Mouse (Mus musculus): ENCODE data around the gene Atp6v1a. TPM values are rescaled to one million over a fixed set of nuclear protein-coding genes. Genes with fewer than 3 reads are reported as not detected.

Atp6v1a gene
- polyA plus RNA-seq, 1 experiment = 230 TPM

- peak overlapping the region; percentile 64 for H3K4me3 ChIP-seq (replicated peaks; ENCODE audit: insufficient read depth, low read depth, low read length)
- no peaks in the 10 kb centered on the region for H3K27me3 ChIP-seq (ENCODE audit: control insufficient read depth, insufficient read depth, low read length)
- peaks cover 5% of the 10 kb centered on the region; the same call in 1 of the 2 replicates for H3K4me1 ChIP-seq (ENCODE audit: control insufficient read depth, insufficient read depth, low read length)
- DNase-seq = no peak
- H3K27ac ChIP-seq (ENCODE audit: insufficient read depth, low read length) = no peak overlapping the region
- WGBS = 9% methylated on average over 7 of the region's 7 CpGs
- TF ChIP-seq CTCF (IDR thresholded peaks at IDR 0.05; ENCODE audit: borderline replicate concordance, insufficient read depth, low read depth, low read length) = no peak
- no peak for TF ChIP-seq POLR2A (IDR thresholded peaks at IDR 0.05; ENCODE audit: borderline replicate concordance, insufficient read depth, low read length)
Observed at GRCm38 (mm10) chr16:44173966-44174530, 34.5 kb upstream of the Atp6v1a start.

GRCm38 (mm10) chr16:44173155-44173941, 33.8 kb upstream of the Atp6v1a start, which contains the start of gene Usf3:
Usf3 (plus strand) TSS chr16:44173246.
- DNase-seq = peak; percentile 63 to 69
- TF ChIP-seq POLR2A (IDR thresholded peaks at IDR 0.05; ENCODE audit: borderline replicate concordance, insufficient read depth, low read length) (no peak), CTCF (IDR thresholded peaks at IDR 0.05; ENCODE audit: borderline replicate concordance, insufficient read depth, low read depth, low read length) (no peak)
- WGBS = under 1% methylated on average over 56 of the region's 77 CpGs
- Histone ChIP-seq H3K4me1 (ENCODE audit: control insufficient read depth, insufficient read depth, low read length) (peaks cover 5% of the 10 kb centered on the region; the same call in 1 of the 2 replicates), H3K27ac (ENCODE audit: insufficient read depth, low read length) (peak within 1 kb of the TSS; percentile 87), H3K4me3 (replicated peaks; ENCODE audit: insufficient read depth, low read depth, low read length) (peak within 1 kb of the TSS; percentile 90), H3K27me3 (ENCODE audit: control insufficient read depth, insufficient read depth, low read length) (no peaks in the 10 kb centered on the region)

- Histone ChIP-seq H3K27me3 (ENCODE audit: control insufficient read depth, insufficient read depth, low read length) (no peaks in the 10 kb centered on the region), H3K4me1 (ENCODE audit: control insufficient read depth, insufficient read depth, low read length) (peaks cover 5% of the 10 kb centered on the region; the same call in 1 of the 2 replicates), H3K27ac (ENCODE audit: insufficient read depth, low read length) (peak overlapping the region; percentile 87), H3K4me3 (replicated peaks; ENCODE audit: insufficient read depth, low read depth, low read length) (peak overlapping the region; percentile 90)
- peak; percentile 49; the same call in 1 of the 2 replicates for TF ChIP-seq CTCF (IDR thresholded peaks at IDR 0.05; ENCODE audit: borderline replicate concordance, insufficient read depth, low read depth, low read length)
- no peak for TF ChIP-seq POLR2A (IDR thresholded peaks at IDR 0.05; ENCODE audit: borderline replicate concordance, insufficient read depth, low read length)
- WGBS = under 1% methylated on average over 26 of the region's 26 CpGs
- DNase-seq = peak; percentile 98 to 100
Observed at GRCm38 (mm10) chr16:44172297-44173154, 33.0 kb upstream of the Atp6v1a start.

- TF ChIP-seq POLR2A (IDR thresholded peaks at IDR 0.05; ENCODE audit: borderline replicate concordance, insufficient read depth, low read length) (no peak), CTCF (IDR thresholded peaks at IDR 0.05; ENCODE audit: borderline replicate concordance, insufficient read depth, low read depth, low read length) (no peak)
- no peak for DNase-seq
Observed at GRCm38 (mm10) chr16:44168990-44169389, 29.5 kb upstream of the Atp6v1a start.

GRCm38 (mm10) chr16:44165182-44165581, 25.7 kb upstream of the Atp6v1a start:
- Histone ChIP-seq H3K4me1 (ENCODE audit: control insufficient read depth, insufficient read depth, low read length) (no peaks in the 10 kb centered on the region), H3K4me3 (replicated peaks; ENCODE audit: insufficient read depth, low read depth, low read length) (no peak overlapping the region), H3K27me3 (ENCODE audit: control insufficient read depth, insufficient read depth, low read length) (no peaks in the 10 kb centered on the region), H3K27ac (ENCODE audit: insufficient read depth, low read length) (no peak overlapping the region)
- no peak for DNase-seq
- TF ChIP-seq POLR2A (IDR thresholded peaks at IDR 0.05; ENCODE audit: borderline replicate concordance, insufficient read depth, low read length) (no peak), CTCF (IDR thresholded peaks at IDR 0.05; ENCODE audit: borderline replicate concordance, insufficient read depth, low read depth, low read length) (no peak)
- 59% methylated on average over 3 of the region's 3 CpGs for WGBS

More at GRCm38 (mm10) chr16:44168990-44169389, 29.5 kb upstream of the Atp6v1a start:
- Histone ChIP-seq H3K4me1 (ENCODE audit: control insufficient read depth, insufficient read depth, low read length) (no peaks in the 10 kb centered on the region), H3K27me3 (ENCODE audit: control insufficient read depth, insufficient read depth, low read length) (no peaks in the 10 kb centered on the region), H3K27ac (ENCODE audit: insufficient read depth, low read length) (no peak overlapping the region), H3K4me3 (replicated peaks; ENCODE audit: insufficient read depth, low read depth, low read length) (no peak overlapping the region)
- WGBS = 87% methylated on average over 4 of the region's 4 CpGs

GRCm38 (mm10) chr16:44163831-44164230, 24.3 kb upstream of the Atp6v1a start:
- Histone ChIP-seq H3K4me3 (replicated peaks; ENCODE audit: insufficient read depth, low read depth, low read length) (no peak overlapping the region), H3K27me3 (ENCODE audit: control insufficient read depth, insufficient read depth, low read length) (no peaks in the 10 kb centered on the region), H3K4me1 (ENCODE audit: control insufficient read depth, insufficient read depth, low read length) (no peaks in the 10 kb centered on the region), H3K27ac (ENCODE audit: insufficient read depth, low read length) (no peak overlapping the region)
- no peak for DNase-seq
- 92% methylated on average over 2 of the region's 2 CpGs for WGBS
- TF ChIP-seq POLR2A (IDR thresholded peaks at IDR 0.05; ENCODE audit: borderline replicate concordance, insufficient read depth, low read length) (no peak), CTCF (IDR thresholded peaks at IDR 0.05; ENCODE audit: borderline replicate concordance, insufficient read depth, low read depth, low read length) (no peak)

GRCm38 (mm10) chr16:44159325-44159724, 19.8 kb upstream of the Atp6v1a start:
- TF ChIP-seq CTCF (IDR thresholded peaks at IDR 0.05; ENCODE audit: borderline replicate concordance, insufficient read depth, low read depth, low read length) (no peak), POLR2A (IDR thresholded peaks at IDR 0.05; ENCODE audit: borderline replicate concordance, insufficient read depth, low read length) (no peak)

More at GRCm38 (mm10) chr16:44159325-44159724, 19.8 kb upstream of the Atp6v1a start:
- H3K4me3 ChIP-seq (replicated peaks; ENCODE audit: insufficient read depth, low read depth, low read length) = no peak overlapping the region
- no peaks in the 10 kb centered on the region for H3K27me3 ChIP-seq (ENCODE audit: control insufficient read depth, insufficient read depth, low read length)
- 94% methylated on average over 7 of the region's 7 CpGs for WGBS
- DNase-seq = no peak
- no peak overlapping the region for H3K27ac ChIP-seq (ENCODE audit: insufficient read depth, low read length)
- no peaks in the 10 kb centered on the region for H3K4me1 ChIP-seq (ENCODE audit: control insufficient read depth, insufficient read depth, low read length)

All from cerebellum, adult 2 months (tissue).